Mouse (Mus musculus): ENCODE data around the gene Ap3d1. TPM values are rescaled to one million over a fixed set of nuclear protein-coding genes. Genes with fewer than 3 reads are reported as not detected.

The Ap3d1 gene
- polyA plus RNA-seq, 1 experiment from 2014 or later, result 69.3 TPM

DNA sequence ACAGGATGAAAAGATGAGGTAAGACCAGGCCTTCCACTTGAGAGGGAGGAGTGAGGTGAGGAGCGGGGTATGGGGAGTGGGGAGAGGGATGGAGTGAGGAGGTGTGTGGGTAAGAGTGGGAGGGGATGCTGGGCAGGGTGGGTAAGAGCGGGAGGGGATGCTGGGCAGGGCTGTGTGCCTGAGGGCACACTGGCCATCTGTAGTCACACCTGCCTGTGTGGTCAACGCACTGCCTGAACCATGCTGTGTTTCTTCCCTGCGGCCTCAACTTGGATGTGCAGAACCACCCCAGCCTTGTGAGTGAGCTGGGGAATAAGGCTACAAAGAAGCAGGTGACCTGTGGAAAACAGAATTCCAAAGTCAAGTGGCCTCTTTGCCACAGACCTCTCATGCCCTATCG lies 37.6 kb downstream of the Ap3d1 start:
- Histone ChIP-seq H3K4me1 (ENCODE audit: control insufficient read depth, insufficient read depth, low read length) (peaks cover 11% of the 10 kb centered on the region), H3K27ac (ENCODE audit: low read depth, low read length) (no peak overlapping the region), H3K4me3 (ENCODE audit: low read depth, low read length) (no peak overlapping the region), H3K27me3 (ENCODE audit: control insufficient read depth, insufficient read depth, low read length) (no peaks in the 10 kb centered on the region), H3K9me3 (ENCODE audit: control insufficient read depth, low read length) (no peaks in the 10 kb centered on the region), H3K9ac (ENCODE audit: low read length) (no peak overlapping the region), H3K36me3 (ENCODE audit: control insufficient read depth, insufficient read depth, low read length) (peaks cover 23% of the 10 kb centered on the region), H3K4me2 (ENCODE audit: low read depth) (no peak overlapping the region)
- 89% methylated on average over 5 of the region's 5 CpGs for WGBS
- DNase-seq (ENCODE audit: low spot score) (no peak), ATAC-seq (ENCODE audit: insufficient read depth, low FRiP score, low TSS enrichment) (no peak)

GRCm38 (mm10) chr10:80703643-80704042 lies 38.4 kb downstream of the Ap3d1 start:
- H3K4me1 ChIP-seq (ENCODE audit: control insufficient read depth, insufficient read depth, low read length), result peaks cover 11% of the 10 kb centered on the region
- peaks cover 16% of the 10 kb centered on the region for H3K36me3 ChIP-seq (ENCODE audit: control insufficient read depth, insufficient read depth, low read length)
- no peaks in the 10 kb centered on the region for H3K9me3 ChIP-seq (ENCODE audit: control insufficient read depth, low read length)
- peak overlapping the region; percentile 71 for H3K4me2 ChIP-seq (ENCODE audit: low read depth)
- peak overlapping the region; percentile 5; the same call in 1 of the 2 replicates for H3K9ac ChIP-seq (ENCODE audit: low read length)
- H3K27ac ChIP-seq (ENCODE audit: low read depth, low read length), result no peak overlapping the region
- ATAC-seq (ENCODE audit: insufficient read depth, low FRiP score, low TSS enrichment) (no peak), DNase-seq (ENCODE audit: low spot score) (no peak)
- 88% methylated on average over 5 of the region's 5 CpGs for WGBS
- H3K4me3 ChIP-seq (ENCODE audit: low read depth, low read length), result peak overlapping the region; percentile 56; the same call in 1 of the 2 replicates
- H3K27me3 ChIP-seq (ENCODE audit: control insufficient read depth, insufficient read depth, low read length), result no peaks in the 10 kb centered on the region

DNA sequence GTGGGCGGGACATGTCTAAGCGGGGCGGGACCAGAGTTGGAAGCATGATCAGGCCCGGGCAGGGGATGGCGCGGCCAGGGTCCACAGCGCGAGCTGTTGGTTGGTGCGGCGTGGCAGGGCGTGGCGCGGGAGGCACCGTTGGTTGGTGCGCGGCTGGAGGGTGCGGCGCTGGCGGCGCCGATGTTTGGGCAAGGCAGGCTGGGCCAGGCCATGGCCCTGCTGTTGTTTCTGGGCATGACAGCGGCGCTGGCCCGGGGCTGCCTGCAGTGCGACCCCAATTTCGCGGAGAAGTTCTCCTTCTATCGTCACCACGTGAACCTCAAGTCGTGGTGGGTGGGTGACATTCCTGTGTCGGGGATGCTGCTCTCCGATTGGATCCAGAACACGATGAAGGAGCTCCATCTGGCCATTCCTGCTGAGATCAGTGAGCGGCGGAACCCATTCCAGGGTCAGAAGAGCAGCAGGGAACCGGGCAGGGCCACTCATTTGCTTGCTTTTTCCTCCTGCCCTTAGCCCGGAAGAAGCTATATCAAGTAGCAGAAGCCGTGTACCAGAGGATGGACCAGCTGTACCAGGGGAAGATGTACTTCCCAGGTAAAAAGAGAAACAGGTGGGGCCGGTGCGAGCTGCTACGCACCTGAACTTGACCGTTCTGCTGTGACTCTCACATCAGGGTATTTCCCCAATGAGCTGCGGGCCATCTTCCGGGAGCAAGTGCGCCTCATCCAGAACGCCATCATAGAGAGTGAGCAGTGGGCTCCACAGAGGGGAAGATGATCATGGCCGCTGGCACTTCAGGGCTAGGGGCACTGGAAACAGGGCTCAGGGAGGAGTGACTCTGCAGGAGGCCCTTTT lies 39.3 kb downstream of the Ap3d1 start:
- Histone ChIP-seq H3K4me3 (ENCODE audit: low read depth, low read length) (peak overlapping the region; percentile 56), H3K27ac (ENCODE audit: low read depth, low read length) (peak overlapping the region; percentile 73), H3K4me2 (ENCODE audit: low read depth) (peak overlapping the region; percentile 71), H3K9me3 (ENCODE audit: control insufficient read depth, low read length) (no peaks in the 10 kb centered on the region), H3K4me1 (ENCODE audit: control insufficient read depth, insufficient read depth, low read length) (peaks cover 11% of the 10 kb centered on the region), H3K27me3 (ENCODE audit: control insufficient read depth, insufficient read depth, low read length) (no peaks in the 10 kb centered on the region), H3K9ac (ENCODE audit: low read length) (peak overlapping the region; percentile 36), H3K36me3 (ENCODE audit: control insufficient read depth, insufficient read depth, low read length) (peaks cover 8% of the 10 kb centered on the region)
- DNase-seq (ENCODE audit: low spot score) (peak; percentile 92), ATAC-seq (ENCODE audit: insufficient read depth, low FRiP score, low TSS enrichment) (peak; percentile 89)
- 2% methylated on average over 46 of the region's 47 CpGs for WGBS

- Histone ChIP-seq H3K36me3 (ENCODE audit: control insufficient read depth, insufficient read depth, low read length) (no peaks in the 10 kb centered on the region; the same call in none of the 2 replicates), H3K4me1 (ENCODE audit: control insufficient read depth, insufficient read depth, low read length) (peaks cover 11% of the 10 kb centered on the region), H3K9me3 (ENCODE audit: control insufficient read depth, low read length) (no peaks in the 10 kb centered on the region), H3K27me3 (ENCODE audit: control insufficient read depth, insufficient read depth, low read length) (no peaks in the 10 kb centered on the region), H3K4me2 (ENCODE audit: low read depth) (peak within 1 kb of the TSS; percentile 71), H3K27ac (ENCODE audit: low read depth, low read length) (peak within 1 kb of the TSS; percentile 76), H3K4me3 (ENCODE audit: low read depth, low read length) (peak within 1 kb of the TSS; percentile 56), H3K9ac (ENCODE audit: low read length) (peak within 1 kb of the TSS; percentile 70)
- WGBS, result under 1% methylated on average over 58 of the region's 59 CpGs
- ATAC-seq (ENCODE audit: insufficient read depth, low FRiP score, low TSS enrichment) (peak; percentile 94), DNase-seq (ENCODE audit: low spot score) (peak; percentile 99)
Measured at GRCm38 (mm10) chr10:80701721-80702535, 40.1 kb downstream of the Ap3d1 start, which contains the start of the genes Mob3a and Izumo4. Gene Mob3a (minus strand): TSS chr10:80701977. Gene Izumo4 (plus strand): TSS chr10:80702184.

DNA sequence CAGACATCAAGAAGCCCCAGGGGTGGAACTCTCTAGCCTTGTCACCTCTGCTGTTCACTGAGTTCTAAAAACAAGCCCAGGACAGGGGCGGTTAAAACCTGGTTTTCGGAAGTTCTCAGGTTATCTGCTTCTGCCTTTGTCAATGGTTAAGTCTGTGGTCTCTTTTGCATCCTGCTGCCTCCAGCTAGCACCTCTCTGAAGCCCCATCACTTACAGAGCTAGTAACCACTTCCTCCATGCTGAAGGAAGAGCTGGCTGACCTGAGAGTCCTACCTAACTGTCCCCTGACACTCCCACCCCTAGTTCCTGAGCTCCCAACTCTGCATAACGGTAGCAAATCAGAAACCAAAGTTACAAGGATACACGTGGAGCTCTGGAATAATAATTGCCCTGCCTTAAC lies 41.3 kb downstream of the Ap3d1 start:
- Histone ChIP-seq H3K9ac (ENCODE audit: low read length) (peak overlapping the region; percentile 18; the same call in 1 of the 2 replicates), H3K9me3 (ENCODE audit: control insufficient read depth, low read length) (no peaks in the 10 kb centered on the region), H3K36me3 (ENCODE audit: control insufficient read depth, insufficient read depth, low read length) (no peaks in the 10 kb centered on the region; the same call in none of the 2 replicates), H3K4me3 (ENCODE audit: low read depth, low read length) (peak overlapping the region; percentile 56), H3K4me2 (ENCODE audit: low read depth) (peak overlapping the region; percentile 71), H3K27me3 (ENCODE audit: control insufficient read depth, insufficient read depth, low read length) (no peaks in the 10 kb centered on the region), H3K4me1 (ENCODE audit: control insufficient read depth, insufficient read depth, low read length) (peaks cover 11% of the 10 kb centered on the region), H3K27ac (ENCODE audit: low read depth, low read length) (no peak overlapping the region)
- DNase-seq (ENCODE audit: low spot score) (no peak), ATAC-seq (ENCODE audit: insufficient read depth, low FRiP score, low TSS enrichment) (no peak)
- WGBS, result 48% methylated on average over 4 of the region's 4 CpGs

DNA sequence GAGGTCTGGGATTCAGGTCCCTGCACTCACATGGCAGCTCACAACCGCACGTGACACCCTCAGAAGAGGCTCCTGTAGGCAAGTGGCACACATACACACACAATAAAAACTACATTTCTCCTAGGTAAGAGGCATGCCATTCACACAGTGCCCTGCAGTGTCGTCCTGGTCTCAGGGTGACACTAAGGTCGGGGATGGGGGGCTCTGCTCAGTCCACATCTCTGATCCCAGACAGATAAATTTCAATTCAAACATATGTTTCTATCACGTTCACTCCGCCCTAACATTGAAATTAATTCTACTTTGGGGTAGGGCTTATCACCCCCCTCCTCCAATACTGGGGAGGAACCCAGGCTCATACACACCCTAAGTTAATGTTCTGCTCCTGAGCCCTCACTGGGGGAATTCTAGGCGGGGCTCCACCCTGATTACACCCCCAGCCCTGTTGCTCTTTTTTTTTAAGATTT lies 42.0 kb downstream of the Ap3d1 start:
- Histone ChIP-seq H3K36me3 (ENCODE audit: control insufficient read depth, insufficient read depth, low read length) (no peaks in the 10 kb centered on the region; the same call in none of the 2 replicates), H3K4me2 (ENCODE audit: low read depth) (no peak overlapping the region; the same call in 1 of the 2 replicates), H3K9ac (ENCODE audit: low read length) (no peak overlapping the region), H3K27me3 (ENCODE audit: control insufficient read depth, insufficient read depth, low read length) (no peaks in the 10 kb centered on the region), H3K9me3 (ENCODE audit: control insufficient read depth, low read length) (no peaks in the 10 kb centered on the region), H3K4me1 (ENCODE audit: control insufficient read depth, insufficient read depth, low read length) (peaks cover 11% of the 10 kb centered on the region), H3K27ac (ENCODE audit: low read depth, low read length) (no peak overlapping the region), H3K4me3 (ENCODE audit: low read depth, low read length) (no peak overlapping the region)
- no peak for DNase-seq (ENCODE audit: low spot score)
- WGBS, result 91% methylated on average over 7 of the region's 7 CpGs
- no peak for ATAC-seq (ENCODE audit: insufficient read depth, low FRiP score, low TSS enrichment)

DNA sequence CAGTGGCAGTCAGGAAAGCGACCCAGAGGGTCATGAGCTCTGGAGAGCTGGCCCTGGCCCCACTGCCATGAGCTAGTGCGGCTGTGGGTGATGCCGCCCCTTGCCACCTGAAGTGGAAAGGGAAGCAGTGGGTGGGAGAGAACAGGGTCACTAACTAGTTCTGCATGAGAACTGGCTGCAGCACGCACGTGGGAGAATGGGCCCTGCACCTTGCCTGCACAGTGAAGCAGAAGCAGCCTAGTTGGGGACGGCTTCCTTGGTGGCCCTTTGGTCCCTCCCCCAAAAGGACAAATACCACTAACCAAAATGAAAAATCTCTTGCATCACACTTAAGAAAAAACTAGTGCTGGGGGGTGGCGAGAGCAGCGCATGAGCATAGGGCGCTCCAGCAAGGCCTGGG lies 43.5 kb downstream of the Ap3d1 start:
- no peak overlapping the region for H3K9ac ChIP-seq (ENCODE audit: low read length)
- 93% methylated on average over 9 of the region's 9 CpGs for WGBS
- no peak for ATAC-seq (ENCODE audit: insufficient read depth, low FRiP score, low TSS enrichment)

GRCm38 (mm10) chr10:80697812-80698211 lies 44.3 kb downstream of the Ap3d1 start:
- Histone ChIP-seq H3K9ac (ENCODE audit: low read length) (no peak overlapping the region), H3K4me1 (ENCODE audit: control insufficient read depth, insufficient read depth, low read length) (peaks cover 4% of the 10 kb centered on the region), H3K4me3 (ENCODE audit: low read depth, low read length) (no peak overlapping the region), H3K36me3 (ENCODE audit: control insufficient read depth, insufficient read depth, low read length) (no peaks in the 10 kb centered on the region; the same call in none of the 2 replicates), H3K9me3 (ENCODE audit: control insufficient read depth, low read length) (no peaks in the 10 kb centered on the region), H3K4me2 (ENCODE audit: low read depth) (no peak overlapping the region), H3K27me3 (ENCODE audit: control insufficient read depth, insufficient read depth, low read length) (no peaks in the 10 kb centered on the region), H3K27ac (ENCODE audit: low read depth, low read length) (no peak overlapping the region)
- 88% methylated on average over 9 of the region's 9 CpGs for WGBS
- DNase-seq (ENCODE audit: low spot score) (no peak), ATAC-seq (ENCODE audit: insufficient read depth, low FRiP score, low TSS enrichment) (no peak)

More for the DNA sequence above, 43.5 kb downstream of the Ap3d1 start:
- DNase-seq (ENCODE audit: low spot score), result no peak
- Histone ChIP-seq H3K36me3 (ENCODE audit: control insufficient read depth, insufficient read depth, low read length) (no peaks in the 10 kb centered on the region; the same call in none of the 2 replicates), H3K27ac (ENCODE audit: low read depth, low read length) (no peak overlapping the region), H3K4me1 (ENCODE audit: control insufficient read depth, insufficient read depth, low read length) (peaks cover 9% of the 10 kb centered on the region), H3K4me2 (ENCODE audit: low read depth) (no peak overlapping the region), H3K27me3 (ENCODE audit: control insufficient read depth, insufficient read depth, low read length) (no peaks in the 10 kb centered on the region), H3K4me3 (ENCODE audit: low read depth, low read length) (no peak overlapping the region), H3K9me3 (ENCODE audit: control insufficient read depth, low read length) (no peaks in the 10 kb centered on the region)
